Mouse (Mus musculus): ENCODE measurements around the gene Pabpc6. TPM values are rescaled to one million over a fixed set of nuclear protein-coding genes. Genes with fewer than 3 reads are reported as not detected.
A peak's percentile ranks its signal among the peaks of the same experiment; 100 is the strongest.

The Pabpc6 gene
- polyA plus RNA-seq, 1 experiment from 2014 or later: not detected

DNA sequence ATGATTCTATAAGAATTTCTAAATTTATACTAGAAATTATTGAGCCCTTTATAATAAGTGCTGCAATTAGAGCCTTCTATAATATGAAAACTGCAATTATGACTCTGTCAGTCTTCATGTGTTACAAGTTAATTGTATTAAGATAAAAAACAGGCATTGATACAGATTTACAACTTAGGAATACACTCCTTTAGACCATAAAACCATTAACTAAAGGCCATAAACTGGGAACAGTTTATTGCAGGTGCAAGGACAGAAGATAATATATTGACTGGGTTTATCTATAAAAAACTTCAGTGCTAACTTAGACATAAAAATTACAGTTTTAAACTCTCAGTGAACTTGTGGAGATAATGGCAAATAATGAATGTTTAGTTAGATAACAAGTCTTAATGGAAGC, 42.5 kb downstream of the Pabpc6 start:
- Histone ChIP-seq H3K4me1 (ENCODE audit: control insufficient read depth, insufficient read depth, low read length) (0 out of 2 replicates have a peak, but pooled peaks cover 3% of the 10 kb centered on the region), H3K9ac (ENCODE audit: low read depth, low read length) (no peak overlapping the region), H3K36me3 (ENCODE audit: control insufficient read depth, insufficient read depth, low read length) (no peaks in the 10 kb centered on the region), H3K4me2 (ENCODE audit: low read depth, low read length) (no peak overlapping the region), H3K27ac (ENCODE audit: low read length) (no peak overlapping the region), H3K9me3 (ENCODE audit: control insufficient read depth, low read length) (no peaks in the 10 kb centered on the region), H3K27me3 (replicated peaks; ENCODE audit: control insufficient read depth, insufficient read depth, low read length) (peaks cover 2% of the 10 kb centered on the region; the same call in 1 of the 2 replicates), H3K4me3 (ENCODE audit: low read length) (no peak overlapping the region)
- peak; percentile 87 for ATAC-seq

Other genes starting within 250 kb of the Pabpc6 start
- gene Gm17728, start 247.7 kb downstream of the Pabpc6 start, polyA plus RNA-seq (2015; fragmentation: Nextera tagmentation; extraction: Ambion mirVana): not detected in 2 replicates